Mouse (Mus musculus) splenic B cell, adult 2 months (primary cell): ENCODE measurements at regions not wholly inside any gene's neighbourhood (a gene's known extent, or its start where the extent isn't known, plus 50 kb on each side); places are given as distances from the start of the nearest gene placed in this dataset.
"Not testable (repeated sequence)": the region's sequence is repeated elsewhere in the genome, so short reads cannot be mapped to it uniquely, and the experiment has no call there.

ENCODE experiments used
- DNase-seq: peaks from one replicate; pipeline ENCODE4 v3.0.0-alpha.2; 2011; ENCODE audit warnings: low read depth, low spot score
- H3K27me3 ChIP-seq: 2 replicates; pipeline ENCODE4 v1.6.1; 2012; ENCODE audit warnings: mild to moderate bottlenecking, low read length, moderate library complexity, mixed read lengths; ENCODE audit not compliant: control insufficient read depth, poor library complexity, insufficient read depth, severe bottlenecking
- H3K36me3 ChIP-seq: 2 replicates; pipeline ENCODE4 v1.6.1; 2012; ENCODE audit warnings: mild to moderate bottlenecking, low read length, moderate library complexity, mixed read lengths; ENCODE audit not compliant: control insufficient read depth, poor library complexity, insufficient read depth, severe bottlenecking

- Histone ChIP-seq H3K36me3 (no peaks in the 10 kb centered on the region), H3K27me3 (no peaks in the 10 kb centered on the region)
- no peak for DNase-seq
Observed at GRCm38 (mm10) chr12:77088452-77088851, 126.5 kb upstream of the Max start.

- not testable (repeated sequence) for DNase-seq, H3K36me3 ChIP-seq, H3K27me3 ChIP-seq
Observed at GRCm38 (mm10) chr12:77086931-77087330, 124.9 kb upstream of the Max start.

GRCm38 (mm10) chr12:77085894-77086293, 123.9 kb upstream of the Max start:
- no peaks in the 10 kb centered on the region for H3K27me3 ChIP-seq
- H3K36me3 ChIP-seq = no peaks in the 10 kb centered on the region
- no peak for DNase-seq

- H3K27me3 ChIP-seq = no peaks in the 10 kb centered on the region
- DNase-seq = peak; percentile 25
- H3K36me3 ChIP-seq = no peaks in the 10 kb centered on the region
Observed at GRCm38 (mm10) chr12:77085244-77085643, 123.2 kb upstream of the Max start.

GRCm38 (mm10) chr12:77084744-77085143, 122.7 kb upstream of the Max start:
- Histone ChIP-seq H3K27me3 (no peaks in the 10 kb centered on the region), H3K36me3 (no peaks in the 10 kb centered on the region)
- DNase-seq = no peak

- Histone ChIP-seq H3K36me3 (no peaks in the 10 kb centered on the region), H3K27me3 (no peaks in the 10 kb centered on the region)
- DNase-seq = no peak
Observed at GRCm38 (mm10) chr12:77084343-77084742, 122.3 kb upstream of the Max start.

GRCm38 (mm10) chr12:77083760-77084159, 121.8 kb upstream of the Max start:
- no peaks in the 10 kb centered on the region for H3K36me3 ChIP-seq
- no peak for DNase-seq
- H3K27me3 ChIP-seq = no peaks in the 10 kb centered on the region

- no peak for DNase-seq
- Histone ChIP-seq H3K27me3 (no peaks in the 10 kb centered on the region), H3K36me3 (no peaks in the 10 kb centered on the region)
Observed at GRCm38 (mm10) chr12:77081774-77082173, 119.8 kb upstream of the Max start.

- H3K36me3 ChIP-seq = no peaks in the 10 kb centered on the region
- H3K27me3 ChIP-seq = no peaks in the 10 kb centered on the region
- DNase-seq = no peak
Observed at GRCm38 (mm10) chr12:77079481-77079880, 117.5 kb upstream of the Max start.

- no peak for DNase-seq
- Histone ChIP-seq H3K27me3 (no peaks in the 10 kb centered on the region), H3K36me3 (no peaks in the 10 kb centered on the region)
Observed at GRCm38 (mm10) chr12:77076678-77077077, 114.7 kb upstream of the Max start.

- no peaks in the 10 kb centered on the region for H3K36me3 ChIP-seq
- DNase-seq = no peak
- H3K27me3 ChIP-seq = no peaks in the 10 kb centered on the region
Observed at GRCm38 (mm10) chr12:77074602-77075001, 112.6 kb upstream of the Max start.

GRCm38 (mm10) chr12:77071700-77072099, 109.7 kb upstream of the Max start:
- DNase-seq = no peak
- Histone ChIP-seq H3K27me3 (no peaks in the 10 kb centered on the region), H3K36me3 (no peaks in the 10 kb centered on the region)

GRCm38 (mm10) chr12:77067938-77068337, 105.9 kb upstream of the Max start:
- Histone ChIP-seq H3K27me3 (no peaks in the 10 kb centered on the region), H3K36me3 (no peaks in the 10 kb centered on the region)
- DNase-seq = no peak

GRCm38 (mm10) chr12:77067115-77067514, 105.1 kb upstream of the Max start:
- no peaks in the 10 kb centered on the region for H3K36me3 ChIP-seq
- DNase-seq = no peak
- H3K27me3 ChIP-seq = no peaks in the 10 kb centered on the region

- H3K27me3 ChIP-seq = no peaks in the 10 kb centered on the region
- no peak for DNase-seq
- H3K36me3 ChIP-seq = no peaks in the 10 kb centered on the region
Observed at GRCm38 (mm10) chr12:77065645-77066512, 103.9 kb upstream of the Max start.

GRCm38 (mm10) chr12:77064048-77064447, 102.0 kb upstream of the Max start:
- no peak for DNase-seq
- Histone ChIP-seq H3K36me3 (no peaks in the 10 kb centered on the region), H3K27me3 (no peaks in the 10 kb centered on the region)
